Mouse (Mus musculus) heart, embryonic 12.5 days (tissue): ENCODE results near the gene Mcm2. TPM values are rescaled to one million over a fixed set of nuclear protein-coding genes. Genes with fewer than 3 reads are reported as not detected.

ENCODE experiments used
- ATAC-seq: fragments of 200-750 bp; cut with Nextera tagmentation; 2 replicates; pipeline ENCODE4 v1.8.0; 2017; ENCODE audit warnings: moderate TSS enrichment, moderate library complexity; ENCODE audit not compliant: insufficient number of reproducible peaks, low FRiP score
- H3K27ac ChIP-seq: fragments of 300-500 bp; sonication (generic); 2 replicates; pipeline ENCODE4 v1.5.1; 2016; ENCODE audit warnings: mild to moderate bottlenecking, moderate library complexity; ENCODE audit not compliant: poor library complexity, severe bottlenecking
- H3K27me3 ChIP-seq: fragments of 300-500 bp; sonication (generic); replicated peaks from 2 replicates; pipeline ENCODE4 v1.6.1; 2016; ENCODE audit warnings: mild to moderate bottlenecking, moderate library complexity
- H3K36me3 ChIP-seq: fragments of 300-500 bp; sonication (generic); 2 replicates; pipeline ENCODE4 v1.6.1; 2016; ENCODE audit warnings: mild to moderate bottlenecking, moderate library complexity
- H3K4me1 ChIP-seq: fragments of 300-500 bp; sonication (generic); replicated peaks from 2 replicates; pipeline ENCODE4 v1.6.1; 2016; ENCODE audit warnings: mild to moderate bottlenecking
- H3K4me2 ChIP-seq: fragments of 300-500 bp; sonication (generic); 2 replicates; pipeline ENCODE4 v1.6.1; 2016; ENCODE audit warnings: mild to moderate bottlenecking, moderate library complexity
- H3K4me3 ChIP-seq: fragments of 300-500 bp; sonication (generic); 2 replicates; pipeline ENCODE4 v1.5.1; 2016; ENCODE audit warnings: mild to moderate bottlenecking
- H3K9ac ChIP-seq: fragments of 300-500 bp; sonication (generic); 2 replicates; pipeline ENCODE4 v1.6.1; 2016; ENCODE audit warnings: mild to moderate bottlenecking, moderate library complexity
- H3K9me3 ChIP-seq: fragments of 300-500 bp; sonication (generic); replicated peaks from 2 replicates; pipeline ENCODE4 v1.6.1; 2016; ENCODE audit warnings: mild to moderate bottlenecking, moderate library complexity
- WGBS: fragments of 180-500 bp; shearing (Covaris S2); methylation state at CpG from one replicate; pipeline ENCODE4 v1.1.7; 2016; 5-methylcytosine and 5-hydroxymethylcytosine counted together
- polyA plus RNA-seq: library from polyadenylated mRNA; unstranded; fragments of >200 nt; fragmentation: Nextera tagmentation; extraction: Ambion mirVana; gene quantifications from 2 replicates; pipeline ENCODE4 v1.2.1, GENCODE M21; 2016

The Mcm2 gene
- polyA plus RNA-seq, 1 experiment from 2014 or later = 130 TPM

GRCm38 (mm10) chr6:88839135-88839970 lies 59.2 kb downstream of the Mcm2 start:
- peaks cover 44% of the 10 kb centered on the region for H3K36me3 ChIP-seq
- no peak overlapping the region for H3K4me3 ChIP-seq
- no peaks in the 10 kb centered on the region for H3K27me3 ChIP-seq
- WGBS = 73% methylated on average over 26 of the region's 26 CpGs
- no peak for ATAC-seq
- H3K4me1 ChIP-seq = peaks cover 20% of the 10 kb centered on the region
- no peak overlapping the region for H3K9ac ChIP-seq
- no peak overlapping the region for H3K4me2 ChIP-seq
- H3K9me3 ChIP-seq = no peaks in the 10 kb centered on the region
- no peak overlapping the region for H3K27ac ChIP-seq

- 86% methylated on average over 10 of the region's 10 CpGs for WGBS
- Histone ChIP-seq H3K9ac (no peak overlapping the region), H3K27ac (no peak overlapping the region), H3K9me3 (no peaks in the 10 kb centered on the region), H3K36me3 (peaks cover 44% of the 10 kb centered on the region), H3K4me1 (peaks cover 27% of the 10 kb centered on the region), H3K4me2 (no peak overlapping the region), H3K4me3 (no peak overlapping the region), H3K27me3 (no peaks in the 10 kb centered on the region)
- ATAC-seq = no peak
These were observed 60.0 kb downstream of the Mcm2 start for GRCm38 (mm10) chr6:88838613-88839012.

GRCm38 (mm10) chr6:88837999-88838398 lies 60.6 kb downstream of the Mcm2 start:
- no peak overlapping the region for H3K27ac ChIP-seq
- H3K9me3 ChIP-seq = no peaks in the 10 kb centered on the region
- H3K4me1 ChIP-seq = peaks cover 24% of the 10 kb centered on the region
- H3K27me3 ChIP-seq = no peaks in the 10 kb centered on the region
- no peak overlapping the region for H3K9ac ChIP-seq
- H3K36me3 ChIP-seq = peaks cover 44% of the 10 kb centered on the region
- no peak for ATAC-seq
- WGBS = 87% methylated on average over 12 of the region's 12 CpGs
- no peak overlapping the region for H3K4me3 ChIP-seq
- no peak overlapping the region for H3K4me2 ChIP-seq

- Histone ChIP-seq H3K9me3 (no peaks in the 10 kb centered on the region), H3K4me2 (no peak overlapping the region), H3K27ac (no peak overlapping the region), H3K9ac (no peak overlapping the region), H3K4me1 (peaks cover 28% of the 10 kb centered on the region), H3K4me3 (no peak overlapping the region), H3K36me3 (peaks cover 44% of the 10 kb centered on the region), H3K27me3 (no peaks in the 10 kb centered on the region)
- ATAC-seq = no peak
- WGBS = 88% methylated on average over 28 of the region's 28 CpGs
These were observed 62.3 kb downstream of the Mcm2 start for GRCm38 (mm10) chr6:88836178-88836819.

- H3K36me3 ChIP-seq = peaks cover 44% of the 10 kb centered on the region
- 69% methylated on average over 5 of the region's 5 CpGs for WGBS
These were observed 63.5 kb downstream of the Mcm2 start for GRCm38 (mm10) chr6:88835047-88835446.

More at GRCm38 (mm10) chr6:88835047-88835446, 63.5 kb downstream of the Mcm2 start:
- Histone ChIP-seq H3K27me3 (no peaks in the 10 kb centered on the region), H3K9ac (no peak overlapping the region), H3K4me2 (no peak overlapping the region), H3K9me3 (no peaks in the 10 kb centered on the region), H3K27ac (peak overlapping the region; percentile 13; the same call in 1 of the 2 replicates), H3K4me3 (no peak overlapping the region), H3K4me1 (peaks cover 17% of the 10 kb centered on the region)
- peak; percentile 72 for ATAC-seq

Other genes starting within 250 kb of the Mcm2 start
- 9.2 and 9.7 TPM in 2 replicates for gene Mgll, start 174.4 kb downstream of the Mcm2 start, polyA plus RNA-seq
- gene Abtb1, start 56.8 kb downstream of the Mcm2 start, polyA plus RNA-seq = 22.0 and 24.2 TPM in 2 replicates
- gene Podxl2, start 23.7 kb downstream of the Mcm2 start, polyA plus RNA-seq = 44.0 and 50.8 TPM in 2 replicates
- gene Tpra1, start 3.5 kb upstream of the Mcm2 start, polyA plus RNA-seq = 42.8 and 48.0 TPM in 2 replicates